Mouse (Mus musculus): ENCODE measurements around the gene Churc1.

GRCm38 (mm10) chr12:76818908-76819307 is 53.6 kb downstream of the Churc1 start:
- no peak for TF ChIP-seq POLR2A (IDR thresholded peaks at IDR 0.05; ENCODE audit: low read depth, low read length)
- no peak for TF ChIP-seq CTCF (conservative IDR thresholded peaks at IDR 0.05; ENCODE audit: insufficient read depth, insufficient read length, low read depth, low read length)

Measured in kidney, adult 2 months (tissue).